Mouse (Mus musculus): Measurements from ENCODE around the gene Acsf2. TPM values are rescaled to one million over a fixed set of nuclear protein-coding genes. Genes with fewer than 3 reads are reported as not detected.

The Acsf2 gene
- polyA plus RNA-seq, 1 experiment from 2014 or later = 7.1 TPM

DNA sequence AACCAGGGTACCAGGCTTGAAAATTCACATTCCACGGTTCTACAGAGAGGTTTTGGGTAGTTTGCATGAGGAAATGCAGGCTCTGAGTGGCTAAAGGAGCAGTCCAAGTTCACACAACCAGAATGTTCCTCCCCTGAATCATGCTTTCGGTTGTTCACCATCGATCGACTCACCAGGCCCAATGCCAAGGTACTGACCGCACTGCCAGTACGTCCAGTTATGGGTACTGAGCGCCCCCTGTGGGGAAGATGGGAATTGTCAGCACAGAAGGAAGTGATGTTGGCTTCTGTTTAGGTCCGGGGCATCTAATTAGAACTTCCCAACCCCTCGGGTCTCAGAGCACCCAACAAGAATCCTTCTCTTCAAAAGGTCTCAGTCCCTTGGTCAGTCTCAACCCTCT, 57.7 kb downstream of the Acsf2 start:
- peaks cover 22% of the 10 kb centered on the region for H3K4me1 ChIP-seq
- no peaks in the 10 kb centered on the region for H3K9me3 ChIP-seq
- H3K27me3 ChIP-seq = no peaks in the 10 kb centered on the region
- WGBS = 28% methylated on average over 9 of the region's 9 CpGs
- no peak for ATAC-seq (ENCODE audit: insufficient number of reproducible peaks, insufficient read depth, low FRiP score, low TSS enrichment, low read depth)
- no peak overlapping the region for H3K9ac ChIP-seq
- peaks cover 5% of the 10 kb centered on the region; the same call in 1 of the 2 replicates for H3K36me3 ChIP-seq
- peak overlapping the region; percentile 21 for H3K4me2 ChIP-seq
- no peak overlapping the region for H3K4me3 ChIP-seq
- H3K27ac ChIP-seq = no peak overlapping the region

DNA sequence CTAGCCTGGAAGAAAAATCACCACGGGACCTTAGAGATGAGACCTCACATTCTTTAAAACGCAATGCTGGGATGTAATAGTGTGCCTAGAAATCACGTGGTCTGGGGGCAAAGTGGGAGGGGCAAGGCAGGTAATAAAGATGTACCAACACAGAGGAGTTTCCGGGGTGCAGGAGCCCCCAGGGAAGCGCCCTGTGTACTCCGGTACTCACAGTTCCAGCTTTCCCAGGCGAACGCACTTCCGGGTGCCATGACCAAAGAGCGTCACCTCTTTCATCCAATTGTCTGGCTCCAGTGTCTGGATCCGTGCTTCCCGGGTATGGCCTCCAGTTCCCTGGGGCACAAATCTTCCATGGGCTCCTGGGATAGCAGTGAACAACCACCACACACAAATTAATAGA, 58.3 kb downstream of the Acsf2 start:
- ATAC-seq (ENCODE audit: insufficient number of reproducible peaks, insufficient read depth, low FRiP score, low TSS enrichment, low read depth) = no peak
- WGBS = 83% methylated on average over 12 of the region's 12 CpGs
- Histone ChIP-seq H3K27me3 (no peaks in the 10 kb centered on the region), H3K4me3 (no peak overlapping the region), H3K27ac (no peak overlapping the region), H3K36me3 (peaks cover 5% of the 10 kb centered on the region; the same call in 1 of the 2 replicates), H3K4me1 (peaks cover 26% of the 10 kb centered on the region), H3K9ac (no peak overlapping the region), H3K9me3 (no peaks in the 10 kb centered on the region), H3K4me2 (no peak overlapping the region)

DNA sequence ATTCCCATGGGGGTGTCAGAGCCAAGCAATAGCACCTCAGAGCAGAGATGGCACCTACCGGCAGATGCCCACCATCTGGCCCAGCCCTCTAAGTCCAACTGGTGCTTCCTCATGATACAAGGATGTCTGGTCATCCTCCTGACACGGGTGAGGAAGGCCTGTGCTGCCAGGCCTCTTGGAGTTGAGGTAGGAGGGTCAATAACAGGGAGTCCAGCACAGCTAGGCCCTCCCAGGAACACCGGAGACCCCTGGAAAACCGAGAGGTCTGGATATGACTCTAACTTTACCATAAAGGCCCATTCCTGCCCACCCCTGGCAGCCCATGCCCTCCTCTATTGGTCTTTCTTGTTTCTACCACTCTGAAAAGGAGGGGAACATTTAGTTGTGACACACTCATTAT, 59.3 kb downstream of the Acsf2 start:
- 90% methylated on average over 4 of the region's 4 CpGs for WGBS
- H3K9ac ChIP-seq = no peak overlapping the region
- no peaks in the 10 kb centered on the region for H3K27me3 ChIP-seq

DNA sequence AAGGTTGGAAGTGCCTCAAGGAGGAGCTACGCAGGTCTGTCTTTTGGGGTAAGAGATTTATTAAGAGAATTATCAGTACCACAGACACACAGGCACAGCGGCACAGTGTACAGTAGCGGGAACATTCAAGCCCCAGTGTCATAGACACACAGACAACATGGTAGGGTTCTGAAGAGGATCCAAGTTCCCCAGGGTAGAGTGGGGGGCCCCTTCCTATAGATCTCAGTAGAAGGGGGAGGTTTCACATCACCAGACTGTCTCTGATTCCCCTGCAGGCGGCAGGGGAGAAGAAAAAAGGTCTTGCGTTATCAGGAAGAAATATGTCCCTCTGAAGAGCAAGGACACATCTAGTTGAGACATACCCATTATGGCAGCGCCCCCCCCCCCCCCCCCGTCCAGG, 61.9 kb downstream of the Acsf2 start:
- Histone ChIP-seq H3K4me1 (peaks cover 24% of the 10 kb centered on the region), H3K27me3 (no peaks in the 10 kb centered on the region), H3K27ac (no peak overlapping the region), H3K9me3 (no peaks in the 10 kb centered on the region), H3K4me3 (no peak overlapping the region), H3K36me3 (peaks cover 5% of the 10 kb centered on the region; the same call in 1 of the 2 replicates), H3K9ac (no peak overlapping the region), H3K4me2 (no peak overlapping the region)
- ATAC-seq (ENCODE audit: insufficient number of reproducible peaks, insufficient read depth, low FRiP score, low TSS enrichment, low read depth) = no peak
- 80% methylated on average over 7 of the region's 7 CpGs for WGBS

More for the DNA sequence above, 59.3 kb downstream of the Acsf2 start:
- Histone ChIP-seq H3K27ac (no peak overlapping the region), H3K9me3 (no peaks in the 10 kb centered on the region), H3K4me3 (no peak overlapping the region), H3K4me1 (peaks cover 21% of the 10 kb centered on the region), H3K4me2 (no peak overlapping the region), H3K36me3 (peaks cover 5% of the 10 kb centered on the region; the same call in 1 of the 2 replicates)
- no peak for ATAC-seq (ENCODE audit: insufficient number of reproducible peaks, insufficient read depth, low FRiP score, low TSS enrichment, low read depth)

DNA sequence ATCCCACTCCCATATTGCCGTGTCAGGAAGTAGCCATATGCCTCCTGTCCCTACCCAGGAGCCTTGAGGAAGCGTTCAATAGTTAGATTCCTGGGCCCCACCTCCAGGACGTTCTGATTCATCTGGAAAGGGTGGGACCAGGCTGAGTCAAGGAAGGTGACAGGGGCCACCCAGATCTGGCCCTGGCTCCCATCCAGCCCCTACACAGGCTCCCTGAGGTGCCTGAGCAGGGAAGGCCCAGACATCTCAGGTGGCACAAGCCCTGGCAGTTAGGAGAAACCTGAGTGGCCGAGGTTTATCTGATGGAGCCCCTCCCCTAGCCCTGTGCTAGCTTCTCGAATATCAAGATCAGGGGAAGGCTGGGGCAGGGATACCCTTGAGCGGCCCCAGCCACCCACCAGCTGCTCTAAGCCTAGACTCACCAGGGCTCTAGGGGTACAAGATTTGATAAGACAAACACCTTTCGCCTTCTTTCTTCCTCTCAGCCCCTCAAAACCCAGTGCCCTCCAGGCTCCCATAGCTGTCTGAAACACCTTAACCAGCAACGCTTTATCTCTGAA, 62.9 kb downstream of the Acsf2 start:
- H3K4me2 ChIP-seq = no peak overlapping the region
- WGBS = 38% methylated on average over 8 of the region's 8 CpGs
- 0 out of 2 replicates have a peak, but pooled peaks have one; percentile 23 for ATAC-seq (ENCODE audit: insufficient number of reproducible peaks, insufficient read depth, low FRiP score, low TSS enrichment, low read depth)

DNA sequence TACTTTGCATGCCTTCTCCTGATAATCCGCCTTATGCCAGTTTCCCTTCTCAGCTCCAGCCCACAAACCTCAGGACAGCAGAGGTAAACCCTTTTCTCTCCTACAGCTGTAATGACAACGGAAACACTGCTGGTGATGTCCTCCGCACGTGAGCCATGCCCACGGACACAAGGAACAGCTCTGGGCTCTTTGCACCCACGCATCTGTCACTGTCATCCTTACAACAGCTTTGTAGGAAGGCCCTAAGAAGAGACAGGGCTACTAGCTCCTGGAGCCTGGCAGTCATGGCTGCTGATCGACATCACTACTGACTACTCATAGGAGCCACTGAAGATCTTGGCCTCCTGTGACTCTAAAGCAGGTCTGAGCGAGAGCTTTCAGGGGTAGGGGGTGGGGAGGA, 68.5 kb downstream of the Acsf2 start:
- H3K4me2 ChIP-seq = no peak overlapping the region
- H3K9ac ChIP-seq = no peak overlapping the region
- peaks cover 9% of the 10 kb centered on the region for H3K4me1 ChIP-seq
- WGBS = 82% methylated on average over 8 of the region's 8 CpGs
- no peaks in the 10 kb centered on the region for H3K9me3 ChIP-seq
- no peak for ATAC-seq (ENCODE audit: insufficient number of reproducible peaks, insufficient read depth, low FRiP score, low TSS enrichment, low read depth)
- no peak overlapping the region for H3K4me3 ChIP-seq
- H3K36me3 ChIP-seq = no peaks in the 10 kb centered on the region
- no peaks in the 10 kb centered on the region for H3K27me3 ChIP-seq
- no peak overlapping the region for H3K27ac ChIP-seq

More for the DNA sequence above, 62.9 kb downstream of the Acsf2 start:
- Histone ChIP-seq H3K36me3 (peaks cover 5% of the 10 kb centered on the region; the same call in 1 of the 2 replicates), H3K27ac (no peak overlapping the region), H3K4me3 (no peak overlapping the region), H3K9ac (peak overlapping the region; percentile 49; the same call in 1 of the 2 replicates), H3K4me1 (peaks cover 14% of the 10 kb centered on the region), H3K27me3 (no peaks in the 10 kb centered on the region), H3K9me3 (no peaks in the 10 kb centered on the region)

DNA sequence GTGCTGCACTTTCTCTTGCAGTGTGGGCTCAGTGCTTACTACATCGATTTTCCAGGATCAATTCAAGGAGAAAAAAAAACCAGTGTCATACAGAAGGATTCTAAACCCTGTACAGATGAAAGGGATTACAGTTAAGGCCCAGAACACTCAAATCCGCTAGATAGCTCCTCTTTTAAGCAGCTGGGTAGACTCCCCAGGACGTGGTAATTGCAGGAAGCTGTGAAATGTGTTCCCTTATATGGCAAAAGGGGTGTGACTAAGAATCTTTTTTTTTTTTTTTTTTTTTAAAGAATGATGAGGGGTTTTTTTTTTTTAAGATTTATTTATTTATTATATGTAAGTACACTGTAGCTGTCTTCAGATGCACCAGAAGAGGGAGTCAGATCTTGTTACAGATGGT, 72.8 kb downstream of the Acsf2 start:
- ATAC-seq (ENCODE audit: insufficient number of reproducible peaks, insufficient read depth, low FRiP score, low TSS enrichment, low read depth) = no peak
- no peak overlapping the region for H3K27ac ChIP-seq
- H3K36me3 ChIP-seq = no peaks in the 10 kb centered on the region
- H3K9me3 ChIP-seq = no peaks in the 10 kb centered on the region
- no peaks in the 10 kb centered on the region for H3K27me3 ChIP-seq
- H3K4me2 ChIP-seq = no peak overlapping the region
- peaks cover 24% of the 10 kb centered on the region; the same call in 1 of the 2 replicates for H3K4me1 ChIP-seq
- 43% methylated on average over 3 of the region's 3 CpGs for WGBS
- no peak overlapping the region for H3K9ac ChIP-seq
- no peak overlapping the region for H3K4me3 ChIP-seq

DNA sequence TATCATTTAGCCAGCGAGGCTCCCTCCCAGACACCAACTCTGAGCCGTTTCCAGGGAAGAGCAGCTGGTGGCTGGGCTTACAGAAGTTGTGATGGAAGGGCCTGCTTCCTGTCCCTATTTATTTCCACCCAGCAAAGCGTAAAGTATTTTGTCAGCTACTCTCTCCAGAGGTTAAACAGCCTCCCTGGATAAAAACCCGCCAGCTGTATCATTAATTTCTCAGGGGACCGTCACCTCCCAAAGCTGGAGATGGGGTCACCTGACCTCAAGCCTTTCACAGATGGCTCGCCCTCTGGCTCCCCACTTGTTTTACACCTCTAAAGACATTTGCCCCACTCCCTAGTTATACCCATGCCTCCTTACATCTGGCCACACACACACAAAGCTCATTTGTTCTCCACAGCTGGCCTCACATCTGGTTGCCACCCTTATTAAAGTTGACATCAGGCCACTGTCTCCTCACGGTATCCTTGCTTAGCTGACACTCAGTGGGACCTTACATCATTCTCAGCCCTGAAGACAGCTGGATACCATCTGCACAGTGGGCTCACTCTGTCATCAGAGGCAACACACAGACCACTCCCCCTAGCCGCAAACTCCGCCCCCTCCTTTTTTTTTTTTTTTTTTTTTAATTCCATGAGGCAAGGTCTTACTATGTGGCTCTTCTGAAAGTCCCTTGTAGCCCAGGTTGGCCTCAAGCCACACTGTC, 75.3 kb downstream of the Acsf2 start:
- Histone ChIP-seq H3K9ac (no peak overlapping the region), H3K4me2 (no peak overlapping the region), H3K4me1 (peaks cover 24% of the 10 kb centered on the region), H3K4me3 (no peak overlapping the region), H3K36me3 (no peaks in the 10 kb centered on the region), H3K9me3 (no peaks in the 10 kb centered on the region), H3K27ac (peak overlapping the region; percentile 41; the same call in 1 of the 2 replicates), H3K27me3 (no peaks in the 10 kb centered on the region)
- WGBS = 27% methylated on average over 9 of the region's 9 CpGs
- ATAC-seq (ENCODE audit: insufficient number of reproducible peaks, insufficient read depth, low FRiP score, low TSS enrichment, low read depth) = no peak; the same call in 1 of the 2 replicates

DNA sequence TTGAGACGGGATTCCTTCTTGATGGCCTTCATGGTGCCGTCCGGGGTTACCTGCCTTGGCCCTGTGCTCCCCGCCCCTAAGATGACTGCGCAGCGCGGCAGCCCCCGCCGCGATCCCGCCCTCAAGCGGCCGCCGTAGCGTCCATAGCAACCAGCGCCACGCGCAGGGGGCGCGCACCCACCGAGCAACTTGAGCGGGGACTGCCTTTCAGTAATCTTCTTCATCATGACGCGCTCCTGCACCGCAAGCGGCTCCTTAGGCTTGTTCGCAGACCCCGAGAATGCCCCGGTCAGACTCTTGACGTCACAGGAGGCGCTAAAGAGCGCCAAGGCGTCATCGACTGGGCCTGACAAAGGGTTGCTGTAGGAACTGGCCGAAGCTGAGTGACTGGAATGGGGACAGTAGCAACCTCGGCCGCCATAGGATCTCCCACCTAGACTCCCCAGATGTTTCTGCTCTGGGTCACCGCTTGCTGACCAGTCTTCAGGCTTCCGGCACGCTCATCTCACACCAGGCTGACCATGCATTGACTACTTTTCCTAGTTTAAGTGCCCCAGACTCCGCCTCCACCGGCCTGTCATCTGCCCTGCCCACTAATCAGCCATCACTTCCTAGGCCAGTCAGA, 80.3 kb downstream of the Acsf2 start, which contains the start of gene Mycbpap:
Mycbpap (minus strand) TSS at position 524 of the 625 bp plus-strand sequence.
- WGBS = 1% methylated on average over 42 of the region's 42 CpGs
- peak within 1 kb of the TSS; percentile 82 for H3K4me2 ChIP-seq
- 0 out of 2 replicates have a peak, but pooled peaks have one; percentile 66 for ATAC-seq (ENCODE audit: insufficient number of reproducible peaks, insufficient read depth, low FRiP score, low TSS enrichment, low read depth)
- peaks cover 24% of the 10 kb centered on the region for H3K4me1 ChIP-seq
- peak within 1 kb of the TSS; percentile 77 for H3K9ac ChIP-seq
- no peaks in the 10 kb centered on the region for H3K9me3 ChIP-seq
- H3K36me3 ChIP-seq = no peaks in the 10 kb centered on the region
- H3K4me3 ChIP-seq = peak within 1 kb of the TSS; percentile 47
- no peaks in the 10 kb centered on the region for H3K27me3 ChIP-seq
- no peak within 1 kb of the TSS; the same call in 1 of the 2 replicates for H3K27ac ChIP-seq

DNA sequence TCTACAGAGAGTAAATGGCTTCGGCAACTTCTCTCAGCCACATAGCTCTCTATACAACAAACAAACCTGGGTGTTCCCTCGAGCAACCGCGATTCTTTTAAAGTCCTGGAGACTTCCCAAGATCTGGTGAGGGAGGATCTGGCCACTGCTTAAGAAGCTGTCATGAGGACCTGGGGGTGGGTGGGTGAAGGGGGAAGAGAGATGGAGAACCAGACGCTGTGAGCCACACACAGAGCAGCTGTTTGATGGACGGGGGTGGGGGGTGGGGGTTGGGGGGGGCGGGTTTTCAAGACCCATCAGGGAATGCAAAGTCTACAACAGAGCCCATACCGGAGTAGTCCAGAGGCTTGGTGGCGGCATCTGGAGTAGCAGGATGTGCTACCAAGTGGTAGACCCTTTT, 88.2 kb downstream of the Acsf2 start:
- Histone ChIP-seq H3K9me3 (0 out of 2 replicates have a peak, but pooled peaks cover 7% of the 10 kb centered on the region), H3K9ac (no peak overlapping the region), H3K4me1 (peaks cover 12% of the 10 kb centered on the region), H3K27me3 (no peaks in the 10 kb centered on the region), H3K27ac (no peak overlapping the region), H3K4me3 (no peak overlapping the region), H3K4me2 (no peak overlapping the region), H3K36me3 (no peaks in the 10 kb centered on the region)
- no peak for ATAC-seq (ENCODE audit: insufficient number of reproducible peaks, insufficient read depth, low FRiP score, low TSS enrichment, low read depth)
- WGBS = 48% methylated on average over 9 of the region's 9 CpGs

DNA sequence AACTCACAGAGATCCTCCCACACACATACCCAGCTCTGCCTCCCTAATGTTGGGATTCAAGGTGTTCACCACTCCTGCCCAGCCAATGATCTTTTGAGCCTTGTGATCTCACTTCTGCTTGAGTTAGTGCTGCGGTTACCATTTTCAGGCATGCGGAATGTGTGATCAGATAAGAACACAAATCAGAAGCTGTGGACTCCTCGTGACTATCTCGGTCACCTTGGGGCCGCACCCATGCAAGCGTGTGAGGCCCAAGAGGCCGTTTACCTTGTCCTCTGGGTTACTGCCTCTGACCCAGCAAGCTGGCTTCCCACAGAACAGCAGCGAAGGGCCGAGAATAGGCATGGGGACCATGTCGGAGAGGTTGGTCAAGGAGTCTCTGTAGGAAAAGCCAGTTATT, 92.7 kb downstream of the Acsf2 start:
- 93% methylated on average over 10 of the region's 10 CpGs for WGBS
- ATAC-seq (ENCODE audit: insufficient number of reproducible peaks, insufficient read depth, low FRiP score, low TSS enrichment, low read depth) = no peak
- Histone ChIP-seq H3K4me3 (no peak overlapping the region), H3K9me3 (0 out of 2 replicates have a peak, but pooled peaks cover 7% of the 10 kb centered on the region), H3K27ac (no peak overlapping the region), H3K27me3 (no peaks in the 10 kb centered on the region), H3K4me2 (no peak overlapping the region), H3K9ac (no peak overlapping the region), H3K36me3 (no peaks in the 10 kb centered on the region), H3K4me1 (peaks cover 7% of the 10 kb centered on the region)
